In genomic region chr2:160887859-160888258, GRCm38 (mm10) we compare ENCODE assay signal across 8 mouse cellular contexts. TPM values are rescaled to one million over a fixed set of nuclear protein-coding genes. Genes with fewer than 3 reads are reported as not detected.
DNase-seq lines count a peak whose midpoint lies in the region; ATAC-seq lines count a peak whose summit lies in the region.

No protein-coding gene starts in this region.

- ATAC-seq in heart, embryonic 13.5 days (ENCODE audit: extremely low read depth, insufficient number of reproducible peaks, low FRiP score, low TSS enrichment): peak; percentile 80

- H3K9me3 ChIP-seq in heart, embryonic 13.5 days: no peaks in the 10 kb centered on the region

- no peaks in the 10 kb centered on the region for H3K36me3 ChIP-seq in heart, embryonic 13.5 days

- H3K4me2 ChIP-seq in heart, embryonic 13.5 days: peak overlapping the region; percentile 86

- WGBS in heart, embryonic 13.5 days: under 1% methylated on average over 26 of the region's 26 CpGs

- peak; percentile 24 to 51 for DNase-seq in adrenal gland, postnatal 36 days
- DNase-seq in adrenal gland, adult 2 months: no peak
- DNase-seq in cerebellum, adult 18-20 months: peak; percentile 42 to 56
- DNase-seq in kidney, postnatal 10 days: peak; percentile 86
- DNase-seq in lung, postnatal 4 days: peak; percentile 70 to 76
- peak; percentile 16 for DNase-seq in thymus, postnatal 0 days (ENCODE audit: low spot score)
- no peak for DNase-seq in layer of hippocampus, adult 11-12 months (ENCODE audit: low spot score)

- no peak overlapping the region for H3K27ac ChIP-seq in heart, embryonic 13.5 days (replicated peaks)

- H3K4me1 ChIP-seq in heart, embryonic 13.5 days: peaks cover 10% of the 10 kb centered on the region

- H3K4me3 ChIP-seq in heart, embryonic 13.5 days: peak overlapping the region; percentile 56

- H3K9ac ChIP-seq in heart, embryonic 13.5 days: peak overlapping the region; percentile 69

- H3K27me3 ChIP-seq in heart, embryonic 13.5 days (replicated peaks): peaks cover 16% of the 10 kb centered on the region

RNA-seq across cellular contexts. Expression of gene Lpin3, which starts 7.4 kb away (rescaled TPM):
- total RNA-seq in adrenal gland, postnatal 36 days (2021): 10 to 100 TPM; 22.9 to 71.7 TPM
- 10 to 100 TPM; 43.2 to 48.5 TPM for total RNA-seq in adrenal gland, adult 2 months (2021)
- polyA plus RNA-seq in adrenal gland, adult 2 months (2012; rRNA removed): 27.6 and 38.0 TPM in 2 replicates
- 1.4 and 1.6 TPM in 2 replicates for polyA plus RNA-seq in heart, embryonic 13.5 days (2015; fragmentation: Nextera tagmentation; extraction: Ambion mirVana)
- polyA plus RNA-seq in thymus, postnatal 0 days (2015; fragmentation: Nextera tagmentation; extraction: Ambion mirVana): 1.4 and 1.7 TPM in 2 replicates

RNA-seq across cellular contexts. Expression of gene Zhx3, which starts 15.1 kb away (rescaled TPM):
- 100 to 1,000 TPM in 1 of 2 experiments, 10 to 100 TPM in 1; 60.4 to 116 TPM for total RNA-seq in adrenal gland, postnatal 36 days (2021)
- 100 to 1,000 TPM in 1 of 2 experiments, 10 to 100 TPM in 1; 54.7 to 103 TPM for total RNA-seq in adrenal gland, adult 2 months (2021)
- 17.6 and 20.3 TPM in 2 replicates for polyA plus RNA-seq in adrenal gland, adult 2 months (2012; rRNA removed)
- 6.8 TPM in 2 replicates for polyA plus RNA-seq in heart, embryonic 13.5 days (2015; fragmentation: Nextera tagmentation; extraction: Ambion mirVana)
- polyA plus RNA-seq in thymus, postnatal 0 days (2015; fragmentation: Nextera tagmentation; extraction: Ambion mirVana): 5.7 and 7.4 TPM in 2 replicates

RNA-seq across cellular contexts. Expression of gene Emilin3, which starts 24.3 kb away (rescaled TPM):
- total RNA-seq in adrenal gland, postnatal 36 days (2021): not detected
- total RNA-seq in adrenal gland, adult 2 months (2021): not detected
- 0.06 and 0.07 TPM in 2 replicates for polyA plus RNA-seq in adrenal gland, adult 2 months (2012; rRNA removed)
- polyA plus RNA-seq in heart, embryonic 13.5 days (2015; fragmentation: Nextera tagmentation; extraction: Ambion mirVana): 3.8 and 3.9 TPM in 2 replicates
- 0.62 and 0.65 TPM in 2 replicates for polyA plus RNA-seq in thymus, postnatal 0 days (2015; fragmentation: Nextera tagmentation; extraction: Ambion mirVana)

Comparison
In these comparisons a context has a peak if more than half of its experiments do, and no peak if none do; other contexts are left out.
1. DNase-seq: peak in adrenal gland, postnatal 36 days (2 of 2), cerebellum, adult 18-20 months (2 of 2), kidney, postnatal 10 days (single experiment), lung, postnatal 4 days (2 of 2) and thymus, postnatal 0 days (single experiment); none in adrenal gland, adult 2 months (single experiment) and layer of hippocampus, adult 11-12 months (single experiment).
2. RNA of gene Lpin3, which starts 7.4 kb away (polyA plus RNA-seq): 27.6 to 38.0 TPM in adrenal gland, adult 2 months; 1.4 to 1.7 TPM in thymus, postnatal 0 days and 1.4 to 1.6 TPM in heart, embryonic 13.5 days; every median in the first group is over 10 times any median in the second.